Mouse (Mus musculus): ENCODE measurements around the gene Vegfb.

- TF ChIP-seq CTCF (conservative IDR thresholded peaks at IDR 0.05; ENCODE audit: low read length): peak; percentile 29; the same call in 1 of the 2 replicates
- no peak for TF ChIP-seq NANOG (IDR thresholded peaks at IDR 0.05; ENCODE audit: borderline replicate concordance, low read length)
- TF ChIP-seq POU5F1 (IDR thresholded peaks at IDR 0.05; ENCODE audit: borderline replicate concordance, low read length): no peak
Observed at GRCm38 (mm10) chr19:6979486-6980380, 7.7 kb downstream of the Vegfb start.

Measured in E14TG2a.4 (cell line).